ENCODE assay signal across 22 mouse cellular contexts in genomic region chr14:77925414-77925813, GRCm38 (mm10). TPM values are rescaled to one million over a fixed set of nuclear protein-coding genes. Genes with fewer than 3 reads are reported as not detected.
"Had no signal": no experiment of that assay in that cellular context is flagged by ENCODE, and none has a peak within 500 bp of the region (broad histone marks: within the 10 kb centered on the region; RNA-seq: fewer than 3 reads in every experiment).

No protein-coding gene starts in this region.

- H3K27me3 ChIP-seq: limb, embryonic 12.5 days; limb, embryonic 15.5 days; lung, embryonic 15.5 days had no signal

- DNase-seq: kidney, adult 18-20 months; kidney, adult 9 months; kidney, postnatal 14 days; kidney, postnatal 4 days; left cerebral cortex, postnatal 4 days; liver, postnatal 0 days; lung, postnatal 10 days; lung, postnatal 36 days; retina, postnatal 1 day; right cerebral cortex, postnatal 25 days; spleen, adult 18-20 months; thymus, adult 18-20 months; thymus, postnatal 36 days had no signal

- H3K27ac ChIP-seq: limb, embryonic 12.5 days; limb, embryonic 15.5 days; liver, embryonic 14.5 days; lung, embryonic 15.5 days; midbrain, embryonic 12.5 days had no signal

- H3K4me3 ChIP-seq: limb, embryonic 12.5 days; limb, embryonic 15.5 days; lung, embryonic 15.5 days; megakaryocyte, embryonic 14.5 days; midbrain, embryonic 12.5 days had no signal

- H3K36me3 ChIP-seq: limb, embryonic 12.5 days; limb, embryonic 15.5 days; lung, embryonic 15.5 days; midbrain, embryonic 12.5 days had no signal

- H3K9ac ChIP-seq: limb, embryonic 12.5 days; limb, embryonic 15.5 days; liver, embryonic 14.5 days; liver, postnatal 0 days; lung, embryonic 15.5 days; midbrain, embryonic 12.5 days had no signal

- ATAC-seq: intestine, embryonic 16.5 days; liver, postnatal 0 days had no signal

- H3K4me2 ChIP-seq: limb, embryonic 12.5 days; limb, embryonic 15.5 days; liver, embryonic 11.5 days; lung, embryonic 15.5 days; midbrain, embryonic 12.5 days had no signal

- H3K9me3 ChIP-seq: limb, embryonic 12.5 days; limb, embryonic 15.5 days; lung, embryonic 15.5 days; megakaryocyte, embryonic 14.5 days; midbrain, embryonic 12.5 days had no signal

RNA-seq across cellular contexts. Expression of gene Epsti1, which starts 21.4 kb away (rescaled TPM):
- polyA plus RNA-seq: neural tube, embryonic 11.5 days had no signal
